26 mouse cellular contexts compared by ENCODE assay signal in genomic region chr19:54206819-54207218, GRCm38 (mm10).
A peak's percentile ranks its signal among the peaks of the same experiment; 100 is the strongest.
DNase-seq lines count a peak whose midpoint lies in the region; ATAC-seq and TF ChIP-seq lines count a peak whose summit lies in the region.
"Had no signal": no experiment of that assay in that cellular context is flagged by ENCODE, and none has a peak within 500 bp of the region (broad histone marks: within the 10 kb centered on the region; RNA-seq: fewer than 3 reads in every experiment).

No protein-coding gene starts in this region.

- no peak overlapping the region for H3K4me3 ChIP-seq in lung, embryonic 14.5 days (ENCODE audit: low read depth, low read length)
- H3K4me3 ChIP-seq in liver, embryonic 12.5 days, result no peak overlapping the region
- no peak overlapping the region for H3K4me3 ChIP-seq in small intestine, adult 2 months (ENCODE audit: low read depth, low read length)
- H3K4me3 ChIP-seq: embryonic facial prominence, embryonic 10.5 days; forebrain, embryonic 15.5 days; heart, embryonic 13.5 days; left cerebral cortex, adult 2 months; limb, embryonic 15.5 days; megakaryocyte, embryonic 14.5 days had no signal

- 51% methylated on average over 6 of the region's 6 CpGs for WGBS in lung, embryonic 14.5 days
- WGBS in liver, embryonic 12.5 days (ENCODE audit: insufficient replicate concordance), result 65% methylated on average over 6 of the region's 6 CpGs
- WGBS in small intestine, adult 2 months, result 20% methylated on average over 6 of the region's 6 CpGs

- intact Hi-C loops in left cerebral cortex, postnatal 10 days (cut with DNase I), result no loop called here
- intact Hi-C loops in heart, postnatal 14 days (cut with DNase I), result no loop called here

- no peaks in the 10 kb centered on the region for H3K4me1 ChIP-seq in lung, embryonic 14.5 days (ENCODE audit: insufficient read depth)
- no peaks in the 10 kb centered on the region for H3K4me1 ChIP-seq in liver, embryonic 12.5 days
- H3K4me1 ChIP-seq in small intestine, adult 2 months (ENCODE audit: control insufficient read depth, insufficient read depth, insufficient read length, low read length), result peaks cover 5% of the 10 kb centered on the region; the same call in 1 of the 2 replicates
- H3K4me1 ChIP-seq: embryonic facial prominence, embryonic 10.5 days; forebrain, embryonic 15.5 days; heart, embryonic 13.5 days; limb, embryonic 15.5 days; megakaryocyte, embryonic 14.5 days had no signal

- no peaks in the 10 kb centered on the region for H3K9me3 ChIP-seq in lung, embryonic 14.5 days (ENCODE audit: low read depth, low read length)
- H3K9me3 ChIP-seq in liver, embryonic 12.5 days (replicated peaks), result no peaks in the 10 kb centered on the region
- H3K9me3 ChIP-seq: embryonic facial prominence, embryonic 10.5 days; forebrain, embryonic 15.5 days; heart, embryonic 13.5 days; limb, embryonic 15.5 days had no signal

- no peak overlapping the region for H3K9ac ChIP-seq in lung, embryonic 14.5 days
- H3K9ac ChIP-seq in liver, embryonic 12.5 days, result no peak overlapping the region
- H3K9ac ChIP-seq: forebrain, embryonic 15.5 days; heart, embryonic 13.5 days; hindbrain, embryonic 14.5 days; limb, embryonic 15.5 days had no signal

- H3K27me3 ChIP-seq in lung, embryonic 14.5 days (ENCODE audit: insufficient read depth, low read length), result no peaks in the 10 kb centered on the region
- no peaks in the 10 kb centered on the region for H3K27me3 ChIP-seq in liver, embryonic 12.5 days (replicated peaks)
- no peaks in the 10 kb centered on the region for H3K27me3 ChIP-seq in small intestine, adult 2 months (ENCODE audit: control insufficient read depth, insufficient read depth, low read length)
- H3K27me3 ChIP-seq: forebrain, embryonic 15.5 days; heart, embryonic 13.5 days; limb, embryonic 15.5 days; megakaryocyte, embryonic 14.5 days had no signal

- ATAC-seq in lung, embryonic 14.5 days (ENCODE audit: insufficient read depth), result no peak
- ATAC-seq in liver, embryonic 12.5 days, result peak; percentile 54; the same call in 1 of the 2 replicates
- ATAC-seq: forebrain, embryonic 15.5 days had no signal

- H3K36me3 ChIP-seq in lung, embryonic 14.5 days (ENCODE audit: insufficient read depth), result no peaks in the 10 kb centered on the region
- no peaks in the 10 kb centered on the region for H3K36me3 ChIP-seq in liver, embryonic 12.5 days
- H3K36me3 ChIP-seq in small intestine, adult 2 months (ENCODE audit: control insufficient read depth, insufficient read depth, low read length), result no peaks in the 10 kb centered on the region
- H3K36me3 ChIP-seq: embryonic facial prominence, embryonic 10.5 days; forebrain, embryonic 15.5 days; heart, embryonic 13.5 days; limb, embryonic 15.5 days had no signal

- no peak overlapping the region for H3K27ac ChIP-seq in lung, embryonic 14.5 days (ENCODE audit: low read depth)
- no peak overlapping the region for H3K27ac ChIP-seq in liver, embryonic 12.5 days
- peak overlapping the region; percentile 12; the same call in 1 of the 2 replicates for H3K27ac ChIP-seq in small intestine, adult 2 months (ENCODE audit: insufficient read depth, low read depth, low read length)
- H3K27ac ChIP-seq: embryonic facial prominence, embryonic 10.5 days; forebrain, embryonic 15.5 days; heart, embryonic 13.5 days; hindbrain, embryonic 14.5 days; kidney, postnatal 0 days; left cerebral cortex, adult 2 months; limb, embryonic 15.5 days had no signal

- no peak overlapping the region for H3K4me2 ChIP-seq in lung, embryonic 14.5 days
- H3K4me2 ChIP-seq in liver, embryonic 12.5 days, result no peak overlapping the region
- H3K4me2 ChIP-seq: forebrain, embryonic 15.5 days; heart, embryonic 13.5 days; hindbrain, embryonic 14.5 days; limb, embryonic 15.5 days had no signal

- no peak for DNase-seq in lung, embryonic 14.5 days
- no peak for DNase-seq in lung, postnatal 36 days
- DNase-seq in urinary bladder, adult 2 months (ENCODE audit: low spot score), result no peak
- no peak for DNase-seq in left cerebral cortex, postnatal 10 days (ENCODE audit: extremely low spot score in 1 of 2, low spot score in 2 of 2)
- DNase-seq in cerebellum, adult 18-20 months, result no peak
- DNase-seq in heart, postnatal 14 days, result no peak
- DNase-seq: adrenal gland, postnatal 14 days; cerebellum, adult 9-10 months; gastrocnemius, postnatal 14 days; heart, adult 11 months; left cerebral cortex, postnatal 4 days; midbrain, embryonic 14.5 days; right cerebral cortex, postnatal 14 days; spleen, adult 18-20 months; thymus, adult 18-20 months; thymus, postnatal 36 days had no signal

- no peak for TF ChIP-seq POLR2A in small intestine, adult 2 months (IDR thresholded peaks at IDR 0.05; ENCODE audit: low read depth, low read length)

- peak; percentile 5; the same call in 1 of the 2 replicates for TF ChIP-seq CTCF in lung, embryonic 14.5 days (IDR thresholded peaks at IDR 0.05; ENCODE audit: low read depth)
- 0 out of 2 replicates have a peak, but pooled peaks have one; percentile 23 for TF ChIP-seq CTCF in small intestine, adult 2 months (IDR thresholded peaks at IDR 0.05; ENCODE audit: extremely low read depth, insufficient read length, insufficient replicate concordance, low read depth, low read length)
